Mouse (Mus musculus) E14TG2a.4 (cell line): ENCODE data around the gene Fhit.

Experiments
- CTCF ChIP-seq: conservative IDR thresholded peaks from 2 replicates; pipeline ENCODE4 v1.5.1; 2014; ENCODE audit warnings: low read length
- NANOG ChIP-seq: IDR thresholded peaks from 2 replicates; pipeline ENCODE4 v1.6.1; 2014; ENCODE audit warnings: borderline replicate concordance, low read length, mixed read lengths
- POU5F1 ChIP-seq: IDR thresholded peaks from 2 replicates; pipeline ENCODE4 v1.6.1; 2014; ENCODE audit warnings: low read length, borderline replicate concordance

DNA sequence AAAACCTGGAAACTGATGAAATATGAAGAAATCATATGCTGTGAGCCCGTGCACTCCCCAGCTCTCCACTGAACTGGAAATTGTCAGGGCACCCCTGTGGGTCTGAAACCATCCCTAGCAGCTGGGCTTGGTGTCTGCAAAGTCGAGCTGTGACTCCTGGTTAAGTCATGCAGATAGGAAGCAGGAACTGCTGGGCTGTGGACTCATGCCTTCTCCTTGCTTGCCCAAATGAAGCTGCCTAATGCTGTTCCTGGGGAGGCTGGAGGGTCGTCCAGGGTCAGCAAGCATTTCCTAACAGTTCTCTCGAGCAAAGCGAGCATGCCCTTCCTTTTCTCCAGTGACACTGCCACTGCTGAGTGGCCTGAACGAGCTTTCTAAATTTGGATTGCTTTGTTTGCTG is 607.1 kb downstream of the Fhit start:
- TF ChIP-seq CTCF (no peak), NANOG (no peak), POU5F1 (no peak)
